Mouse (Mus musculus): ENCODE results near the gene Eif5a. TPM values are rescaled to one million over a fixed set of nuclear protein-coding genes. Genes with fewer than 3 reads are reported as not detected.

Eif5a gene
- polyA plus RNA-seq (2016; fragmentation: Nextera tagmentation; extraction: Ambion mirVana) = 1,661 and 1,669 TPM in 2 replicates

- Histone ChIP-seq H3K9me3 (no peaks in the 10 kb centered on the region), H3K4me1 (peaks cover 13% of the 10 kb centered on the region), H3K9ac (peak within 1 kb of the TSS; percentile 98), H3K27me3 (no peaks in the 10 kb centered on the region), H3K4me2 (replicated peaks) (peak within 1 kb of the TSS; percentile 85), H3K27ac (peak within 1 kb of the TSS; percentile 97), H3K36me3 (peaks cover 26% of the 10 kb centered on the region), H3K4me3 (peak within 1 kb of the TSS; percentile 98)
- peak; percentile 97 for ATAC-seq (ENCODE audit: insufficient number of reproducible peaks, insufficient read depth, low FRiP score, low TSS enrichment)
- under 1% methylated on average over 78 of the region's 78 CpGs for whole genome bisulfite sequencing
These were observed at the start of gene Eif5a for GRCm38 (mm10) chr11:69921114-69922011. Gene Eif5a, minus strand, starts transcription at chr11:69921958.

GRCm38 (mm10) chr11:69970775-69971174, 49.0 kb upstream of the Eif5a start:
- Histone ChIP-seq H3K9me3 (no peaks in the 10 kb centered on the region), H3K4me3 (no peak overlapping the region), H3K36me3 (peaks cover 68% of the 10 kb centered on the region), H3K27ac (no peak overlapping the region), H3K4me2 (replicated peaks) (no peak overlapping the region), H3K9ac (no peak overlapping the region), H3K27me3 (peaks cover 24% of the 10 kb centered on the region), H3K4me1 (peaks cover 4% of the 10 kb centered on the region; the same call in 1 of the 2 replicates)
- 80% methylated on average over 3 of the region's 3 CpGs for WGBS
- ATAC-seq (ENCODE audit: insufficient number of reproducible peaks, insufficient read depth, low FRiP score, low TSS enrichment) = no peak

- peaks cover 62% of the 10 kb centered on the region for H3K36me3 ChIP-seq
- WGBS = 80% methylated on average over 6 of the region's 6 CpGs
- H3K9me3 ChIP-seq = no peaks in the 10 kb centered on the region
- no peak overlapping the region for H3K4me3 ChIP-seq
- H3K4me1 ChIP-seq = peaks cover 7% of the 10 kb centered on the region; the same call in 1 of the 2 replicates
- H3K27ac ChIP-seq = no peak overlapping the region
- ATAC-seq (ENCODE audit: insufficient number of reproducible peaks, insufficient read depth, low FRiP score, low TSS enrichment) = no peak
- H3K27me3 ChIP-seq = peaks cover 29% of the 10 kb centered on the region
- H3K9ac ChIP-seq = no peak overlapping the region
- no peak overlapping the region for H3K4me2 ChIP-seq (replicated peaks)
These were observed 48.5 kb upstream of the Eif5a start for GRCm38 (mm10) chr11:69970222-69970621.

- peaks cover 43% of the 10 kb centered on the region for H3K27me3 ChIP-seq
- 81% methylated on average over 4 of the region's 4 CpGs for WGBS
- H3K36me3 ChIP-seq = peaks cover 49% of the 10 kb centered on the region
These were observed 47.0 kb upstream of the Eif5a start for GRCm38 (mm10) chr11:69968793-69969192.

GRCm38 (mm10) chr11:69966860-69967517, 45.2 kb upstream of the Eif5a start:
- Histone ChIP-seq H3K27ac (no peak overlapping the region), H3K27me3 (peaks cover 60% of the 10 kb centered on the region), H3K36me3 (peaks cover 33% of the 10 kb centered on the region), H3K9me3 (no peaks in the 10 kb centered on the region), H3K9ac (peak overlapping the region; percentile 21; the same call in 1 of the 2 replicates), H3K4me2 (replicated peaks) (peak overlapping the region; percentile 53), H3K4me3 (peak overlapping the region; percentile 37), H3K4me1 (peaks cover 8% of the 10 kb centered on the region; the same call in 1 of the 2 replicates)
- ATAC-seq (ENCODE audit: insufficient number of reproducible peaks, insufficient read depth, low FRiP score, low TSS enrichment) = no peak
- 37% methylated on average over 17 of the region's 17 CpGs for WGBS

More at GRCm38 (mm10) chr11:69968793-69969192, 47.0 kb upstream of the Eif5a start:
- no peak for ATAC-seq (ENCODE audit: insufficient number of reproducible peaks, insufficient read depth, low FRiP score, low TSS enrichment)
- H3K9ac ChIP-seq = no peak overlapping the region
- H3K9me3 ChIP-seq = no peaks in the 10 kb centered on the region
- H3K4me1 ChIP-seq = peaks cover 8% of the 10 kb centered on the region; the same call in 1 of the 2 replicates
- no peak overlapping the region for H3K4me2 ChIP-seq (replicated peaks)
- no peak overlapping the region for H3K27ac ChIP-seq
- H3K4me3 ChIP-seq = no peak overlapping the region

GRCm38 (mm10) chr11:69966006-69966859, 44.5 kb upstream of the Eif5a start:
- 1% methylated on average over 59 of the region's 59 CpGs for WGBS
- Histone ChIP-seq H3K9me3 (no peaks in the 10 kb centered on the region), H3K27me3 (peaks cover 67% of the 10 kb centered on the region), H3K36me3 (peaks cover 32% of the 10 kb centered on the region), H3K27ac (0 out of 2 replicates have a peak overlapping the region, but pooled peaks have one; percentile 25), H3K4me2 (replicated peaks) (peak overlapping the region; percentile 53), H3K9ac (peak overlapping the region; percentile 21; the same call in 1 of the 2 replicates), H3K4me3 (peak overlapping the region; percentile 37), H3K4me1 (peaks cover 8% of the 10 kb centered on the region; the same call in 1 of the 2 replicates)
- 0 out of 2 replicates have a peak, but pooled peaks have one; percentile 23 for ATAC-seq (ENCODE audit: insufficient number of reproducible peaks, insufficient read depth, low FRiP score, low TSS enrichment)

- Histone ChIP-seq H3K4me3 (peak overlapping the region; percentile 37), H3K27me3 (peaks cover 74% of the 10 kb centered on the region), H3K27ac (0 out of 2 replicates have a peak overlapping the region, but pooled peaks have one; percentile 52), H3K9me3 (no peaks in the 10 kb centered on the region), H3K4me1 (peaks cover 8% of the 10 kb centered on the region; the same call in 1 of the 2 replicates), H3K4me2 (replicated peaks) (peak overlapping the region; percentile 53), H3K36me3 (peaks cover 29% of the 10 kb centered on the region), H3K9ac (no peak overlapping the region)
- 3% methylated on average over 46 of the region's 49 CpGs for WGBS
- no peak for ATAC-seq (ENCODE audit: insufficient number of reproducible peaks, insufficient read depth, low FRiP score, low TSS enrichment)
These were observed 43.7 kb upstream of the Eif5a start for GRCm38 (mm10) chr11:69965271-69966005.

- Histone ChIP-seq H3K27ac (0 out of 2 replicates have a peak within 1 kb of the TSS, but pooled peaks have one; percentile 52), H3K27me3 (peaks cover 75% of the 10 kb centered on the region), H3K4me3 (peak within 1 kb of the TSS; percentile 37), H3K4me1 (peaks cover 8% of the 10 kb centered on the region; the same call in 1 of the 2 replicates), H3K9me3 (no peaks in the 10 kb centered on the region), H3K4me2 (replicated peaks) (peak within 1 kb of the TSS; percentile 28), H3K36me3 (peaks cover 22% of the 10 kb centered on the region), H3K9ac (no peak within 1 kb of the TSS)
- WGBS = 10% methylated on average over 24 of the region's 24 CpGs
- no peak for ATAC-seq (ENCODE audit: insufficient number of reproducible peaks, insufficient read depth, low FRiP score, low TSS enrichment)
These were observed 43.0 kb upstream of the Eif5a start, which contains the start of gene Cldn7 for GRCm38 (mm10) chr11:69964650-69965270. Gene Cldn7, plus strand, starts transcription at chr11:69964779.

GRCm38 (mm10) chr11:69961841-69962240, 40.1 kb upstream of the Eif5a start:
- no peak overlapping the region for H3K4me2 ChIP-seq (replicated peaks)
- H3K9ac ChIP-seq = no peak overlapping the region
- peaks cover 8% of the 10 kb centered on the region; the same call in 1 of the 2 replicates for H3K4me1 ChIP-seq
- no peaks in the 10 kb centered on the region for H3K36me3 ChIP-seq
- H3K4me3 ChIP-seq = no peak overlapping the region
- ATAC-seq (ENCODE audit: insufficient number of reproducible peaks, insufficient read depth, low FRiP score, low TSS enrichment) = no peak
- H3K27ac ChIP-seq = no peak overlapping the region
- peaks cover 64% of the 10 kb centered on the region for H3K27me3 ChIP-seq
- no peaks in the 10 kb centered on the region for H3K9me3 ChIP-seq
- WGBS = 37% methylated on average over 5 of the region's 5 CpGs

GRCm38 (mm10) chr11:69960616-69961015, 38.9 kb upstream of the Eif5a start:
- Histone ChIP-seq H3K4me2 (replicated peaks) (no peak overlapping the region), H3K27ac (no peak overlapping the region), H3K27me3 (peaks cover 52% of the 10 kb centered on the region), H3K4me1 (peaks cover 4% of the 10 kb centered on the region; the same call in 1 of the 2 replicates), H3K4me3 (no peak overlapping the region), H3K36me3 (no peaks in the 10 kb centered on the region), H3K9me3 (no peaks in the 10 kb centered on the region), H3K9ac (no peak overlapping the region)
- WGBS = 34% methylated on average over 5 of the region's 5 CpGs
- no peak for ATAC-seq (ENCODE audit: insufficient number of reproducible peaks, insufficient read depth, low FRiP score, low TSS enrichment)

Measured in embryonic facial prominence, embryonic 12.5 days (tissue).